Mouse (Mus musculus) urinary bladder, postnatal 25 days (tissue): ENCODE measurements around the gene Dtx3.
"Not testable (repeated sequence)": the region's sequence is repeated elsewhere in the genome, so short reads cannot be mapped to it uniquely, and the experiment has no call there.

Source experiments
- DNase-seq: peaks from one replicate; pipeline ENCODE4 v3.0.0; 2022; ENCODE audit warnings: low spot score

Dtx3 gene

DNA sequence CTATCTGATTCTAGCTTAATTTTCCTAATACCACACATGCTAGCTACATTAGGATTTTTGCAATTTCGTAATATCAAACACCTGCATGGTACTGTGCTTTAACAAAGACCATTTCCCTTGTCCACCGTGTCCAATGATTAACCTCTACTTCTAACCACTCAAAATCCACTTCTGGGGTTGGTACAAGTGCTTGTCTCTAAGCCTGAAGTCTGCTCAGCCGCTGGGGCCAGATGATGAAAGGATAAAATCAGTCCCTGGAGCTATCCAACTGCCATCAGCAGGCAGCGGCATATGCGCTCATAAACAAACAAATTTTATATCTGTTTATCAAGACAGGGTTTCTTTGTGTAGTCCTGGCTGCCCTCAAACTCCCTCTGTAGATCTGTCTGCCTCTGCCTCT lies 9.1 kb upstream of the Dtx3 start:
- DNase-seq: no peak

- DNase-seq: no peak
Observed at GRCm38 (mm10) chr10:127203106-127203505, 7.6 kb upstream of the Dtx3 start.

DNA sequence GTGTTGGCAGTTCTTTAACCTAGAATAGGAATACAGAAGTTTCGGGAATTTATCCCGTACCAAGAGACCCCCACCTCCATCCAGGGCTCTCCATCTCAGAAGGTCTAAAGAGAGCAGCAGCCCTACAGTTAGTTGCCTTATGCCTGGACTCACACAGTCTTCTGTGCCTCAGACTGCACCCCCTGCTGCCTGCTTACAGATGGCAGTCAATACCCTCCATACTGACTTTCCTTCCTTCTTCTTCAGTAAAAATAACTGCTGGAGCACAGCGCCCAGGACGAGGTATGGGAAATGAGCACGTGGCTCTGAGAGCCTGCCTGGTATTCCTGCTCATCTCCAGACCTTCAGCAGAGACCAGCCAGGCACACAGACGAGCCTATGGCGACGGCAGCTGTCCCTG lies 4.8 kb upstream of the Dtx3 start:
- DNase-seq: no peak

GRCm38 (mm10) chr10:127199474-127199873 lies 3.9 kb upstream of the Dtx3 start:
- DNase-seq: no peak

DNA sequence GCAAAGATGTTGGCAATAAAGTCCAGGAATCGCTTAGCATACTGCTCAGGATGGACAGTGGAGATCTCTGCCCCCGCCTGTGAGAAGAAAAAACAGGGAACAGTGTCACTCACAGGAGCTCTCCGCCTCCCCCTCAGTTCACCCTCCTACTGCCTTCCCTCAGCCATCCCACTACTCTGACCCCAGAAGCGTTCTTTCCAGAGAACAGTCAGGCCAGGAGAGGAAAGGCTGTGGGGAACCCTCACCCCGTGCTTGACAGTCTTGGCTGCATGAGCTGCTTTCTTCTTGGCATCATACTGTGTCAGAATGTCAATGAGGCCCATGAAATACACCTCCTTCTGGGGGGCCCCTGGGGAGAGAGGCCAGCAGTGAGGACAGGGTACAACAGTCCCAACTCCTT lies 3.5 kb upstream of the Dtx3 start:
- no peak for DNase-seq

DNA sequence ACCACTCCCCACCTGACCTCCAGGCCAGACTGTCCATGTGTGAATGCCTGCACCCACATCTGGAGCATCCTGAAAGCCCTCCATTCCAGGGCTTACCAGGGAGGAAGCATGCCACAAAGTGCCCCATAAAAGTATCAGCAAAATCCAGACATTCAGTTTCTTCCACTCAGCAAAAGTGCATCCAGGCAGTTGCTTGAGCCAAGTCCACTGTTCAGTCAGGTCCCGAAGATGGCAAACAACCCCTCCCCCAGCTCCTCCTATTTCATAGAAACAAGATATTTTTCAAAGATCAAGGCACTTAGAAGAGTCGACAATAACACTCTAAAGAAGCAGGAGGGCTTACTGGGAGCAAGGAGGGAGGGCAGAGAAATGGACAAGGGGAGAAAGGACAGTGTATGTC lies 3.0 kb upstream of the Dtx3 start:
- DNase-seq: no peak

GRCm38 (mm10) chr10:127197505-127198110 lies 2.1 kb upstream of the Dtx3 start:
- DNase-seq: no peak

- no peak for DNase-seq
Observed at GRCm38 (mm10) chr10:127197104-127197503, 1.6 kb upstream of the Dtx3 start.

DNA sequence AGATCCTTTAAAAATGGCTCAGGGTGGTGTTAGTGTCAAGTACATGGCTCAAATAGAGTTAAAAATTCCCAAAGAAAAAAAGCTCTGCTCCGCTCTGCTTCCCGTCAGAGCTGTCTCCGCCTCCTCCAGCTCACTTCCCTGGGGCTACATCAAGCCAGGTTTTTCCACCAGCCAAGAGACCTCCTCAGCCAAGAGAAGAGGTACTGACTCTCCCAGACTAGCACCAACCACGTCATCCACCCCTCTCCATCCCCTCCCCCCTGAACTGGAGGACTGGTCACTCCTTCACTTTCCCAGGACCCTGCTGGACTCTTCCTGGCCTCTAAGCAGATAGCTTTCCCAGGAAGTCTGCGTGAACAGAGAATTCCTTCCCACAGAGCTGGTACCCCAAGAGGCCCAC lies 864 bp upstream of the Dtx3 start:
- DNase-seq: peak; percentile 26

GRCm38 (mm10) chr10:127194428-127195327 lies 850 bp downstream of the Dtx3 start:
- peak; percentile 52 for DNase-seq

DNA sequence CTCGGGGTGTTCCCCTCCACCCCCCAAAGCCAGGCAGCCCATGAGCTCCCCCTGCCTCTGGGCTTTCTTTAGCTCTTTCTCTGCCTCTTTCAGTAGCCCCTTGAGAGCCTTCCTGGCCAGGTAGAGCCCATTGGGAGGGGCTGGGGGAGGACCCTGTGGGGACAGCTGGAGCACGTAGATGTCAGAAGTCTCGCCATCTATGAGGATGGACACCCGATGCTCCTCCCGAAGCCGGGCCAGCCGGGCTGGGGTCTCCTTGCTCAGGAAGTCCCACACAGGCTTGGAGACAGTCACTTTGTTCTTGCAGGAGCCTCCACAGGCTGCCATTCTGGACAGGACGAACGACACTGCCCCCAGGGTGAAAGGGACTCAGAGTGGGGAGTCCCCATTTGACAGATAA lies 2.5 kb downstream of the Dtx3 start:
- no peak for DNase-seq

GRCm38 (mm10) chr10:127192057-127192328 lies 3.5 kb downstream of the Dtx3 start:
- not testable (repeated sequence) for DNase-seq

- DNase-seq: no peak
Observed at GRCm38 (mm10) chr10:127191191-127192056, 4.1 kb downstream of the Dtx3 start.

- DNase-seq: no peak
Observed at GRCm38 (mm10) chr10:127190398-127191190, 4.9 kb downstream of the Dtx3 start.

- no peak for DNase-seq
Observed at GRCm38 (mm10) chr10:127189651-127190381, 5.7 kb downstream of the Dtx3 start, which contains the start of gene Arhgef25. TSS of gene Arhgef25 (minus strand) at chr10:127190083.

- peak; percentile 48 for DNase-seq
Observed at GRCm38 (mm10) chr10:127189116-127189650, 6.3 kb downstream of the Dtx3 start.

DNA sequence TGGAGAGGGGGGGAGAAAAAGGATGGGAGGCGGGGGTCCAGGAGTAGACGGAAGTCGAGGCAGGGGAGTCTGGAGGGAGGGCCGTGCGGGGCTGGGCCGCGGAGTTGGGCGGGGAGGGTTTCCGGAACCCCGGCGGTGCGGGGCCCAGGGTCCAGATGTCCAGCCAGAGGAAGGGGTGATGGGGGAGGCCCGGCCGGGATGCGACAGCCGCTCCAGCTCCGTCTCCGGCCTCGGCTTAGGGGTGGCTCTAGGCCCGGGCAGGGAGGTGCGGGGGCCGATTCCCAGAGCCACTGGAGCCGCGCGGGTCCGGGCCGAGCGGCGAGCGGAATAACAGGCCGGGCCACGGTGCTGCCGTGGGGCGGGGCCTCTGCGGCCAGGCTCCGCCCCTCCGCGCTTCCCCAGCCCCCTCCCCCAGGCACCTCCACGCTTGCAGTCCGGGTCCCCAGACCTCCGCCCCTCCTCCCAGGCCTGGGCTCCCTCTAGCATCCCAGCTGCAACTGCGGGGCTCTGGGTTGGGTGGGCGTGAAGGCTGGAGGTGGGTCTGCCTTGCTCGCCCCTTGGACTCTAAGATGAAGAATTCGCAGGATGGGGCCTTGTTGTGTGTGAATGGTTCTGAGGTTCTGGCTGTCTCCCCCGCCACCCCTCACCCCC lies 6.9 kb downstream of the Dtx3 start:
- peak; percentile 43 for DNase-seq

GRCm38 (mm10) chr10:127188079-127188453 lies 7.5 kb downstream of the Dtx3 start:
- DNase-seq: no peak

DNA sequence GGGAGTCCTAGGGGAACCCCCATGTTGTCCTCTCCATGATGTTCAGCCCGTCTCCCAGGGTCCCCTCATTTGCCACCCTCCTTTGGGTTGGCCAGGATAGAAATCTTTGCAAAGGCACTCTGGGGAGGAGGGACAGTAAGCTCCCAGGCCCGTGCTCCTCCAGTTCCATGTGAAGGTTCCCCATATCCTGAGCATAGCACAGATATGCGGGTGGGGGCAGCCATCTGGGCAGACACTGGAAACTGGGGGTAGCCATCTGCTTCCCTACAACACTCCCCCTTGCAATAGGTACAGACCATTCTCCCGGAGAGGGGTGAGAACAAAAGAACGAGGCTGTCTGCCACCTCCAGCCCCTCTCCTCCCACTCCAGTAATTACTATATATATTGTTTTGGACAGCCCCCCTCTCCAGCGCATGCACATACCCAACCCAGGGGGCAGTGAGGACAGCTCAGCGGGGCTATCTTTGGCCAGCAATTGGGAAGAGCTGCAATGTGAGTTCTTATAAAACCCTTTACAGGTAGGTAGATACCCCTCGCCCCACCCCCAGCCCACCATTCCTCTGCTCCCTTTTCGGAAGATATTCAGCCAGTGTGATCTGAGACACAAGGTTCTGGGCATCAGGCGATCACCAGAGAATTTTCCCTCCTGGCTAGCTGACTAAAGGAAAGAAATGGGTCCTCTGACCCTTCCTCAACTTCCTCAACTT lies 8.0 kb downstream of the Dtx3 start:
- no peak for DNase-seq

- no peak for DNase-seq
Observed at GRCm38 (mm10) chr10:127186451-127186850, 9.1 kb downstream of the Dtx3 start.
